Mouse (Mus musculus): Measurements from ENCODE around the gene Upk3a.

DNA sequence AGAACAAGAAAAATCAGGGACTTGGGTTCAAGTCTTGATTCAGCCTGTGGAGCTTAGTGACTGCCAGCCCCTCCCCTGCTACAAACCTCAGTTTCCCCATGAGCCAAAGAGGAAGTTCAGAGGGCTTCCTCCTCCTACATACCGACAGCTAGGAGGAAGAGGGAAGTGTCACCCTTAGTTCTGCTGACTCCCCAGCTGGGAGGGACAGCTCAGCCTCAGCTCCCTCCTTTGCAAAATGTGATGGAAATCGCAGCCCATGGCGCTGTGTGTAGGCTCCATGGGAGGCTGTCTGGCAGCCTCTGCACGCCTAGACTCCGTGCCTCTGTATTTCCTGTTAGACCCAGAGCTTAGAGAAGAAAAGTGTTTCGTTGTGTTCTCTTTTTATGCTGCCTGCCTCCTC is 22.4 kb upstream of the Upk3a start:
- no peak for TF ChIP-seq CTCF (IDR thresholded peaks at IDR 0.05; ENCODE audit: low read depth, low read length)
- TF ChIP-seq POLR2AphosphoS5 (IDR thresholded peaks at IDR 0.05; ENCODE audit: insufficient replicate concordance, low read depth, low read length) = no peak
- no peak for TF ChIP-seq GATA1 (IDR thresholded peaks at IDR 0.05; ENCODE audit: borderline replicate concordance, low read length)
- no peak for TF ChIP-seq GATA2 (IDR thresholded peaks at IDR 0.05; ENCODE audit: borderline replicate concordance, low read depth, low read length)
- TF ChIP-seq TAL1 (conservative IDR thresholded peaks at IDR 0.05; ENCODE audit: low read depth, low read length) = no peak
